Mouse (Mus musculus) kidney, adult 2 months (tissue): ENCODE data around the gene Dcpp2.

Source experiments
- CTCF ChIP-seq: fragments of 200-500 bp; conservative IDR thresholded peaks from 2 replicates; pipeline ENCODE4 v1.5.1; 2011; ENCODE audit warnings: low read depth, mild to moderate bottlenecking, control low read depth, low read length, moderate library complexity, mixed read lengths; ENCODE audit not compliant: insufficient read depth, insufficient read length
- POLR2A ChIP-seq: fragments of 200-500 bp; IDR thresholded peaks from one replicate; pipeline ENCODE4 v1.6.1; 2011; ENCODE audit warnings: low read depth, low read length, control low read depth

DNA sequence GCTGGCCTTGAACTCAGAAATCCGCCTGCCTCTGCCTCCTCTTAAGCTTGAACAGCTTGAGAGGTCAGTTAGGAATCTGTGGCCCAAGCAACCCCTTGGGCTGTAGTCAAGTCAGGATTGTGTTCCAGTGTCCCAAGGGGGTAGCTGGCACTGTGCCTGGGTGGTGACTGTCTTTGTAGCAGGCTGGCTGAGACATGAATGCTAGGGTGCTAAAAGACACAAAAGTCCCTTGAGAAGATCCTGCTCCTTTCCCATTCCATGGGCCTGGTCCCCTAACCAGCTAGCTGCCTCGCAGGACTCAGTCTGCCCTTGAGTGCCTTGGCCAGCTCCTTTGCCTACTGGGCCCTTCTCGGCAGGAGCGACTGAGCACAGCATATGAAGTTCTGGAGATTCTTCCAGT is 17.8 kb upstream of the Dcpp2 start:
- no peak for TF ChIP-seq CTCF
- no peak for TF ChIP-seq POLR2A
